Mouse (Mus musculus): ENCODE results near the gene Ccdc144b.

Gene Ccdc144b

DNA sequence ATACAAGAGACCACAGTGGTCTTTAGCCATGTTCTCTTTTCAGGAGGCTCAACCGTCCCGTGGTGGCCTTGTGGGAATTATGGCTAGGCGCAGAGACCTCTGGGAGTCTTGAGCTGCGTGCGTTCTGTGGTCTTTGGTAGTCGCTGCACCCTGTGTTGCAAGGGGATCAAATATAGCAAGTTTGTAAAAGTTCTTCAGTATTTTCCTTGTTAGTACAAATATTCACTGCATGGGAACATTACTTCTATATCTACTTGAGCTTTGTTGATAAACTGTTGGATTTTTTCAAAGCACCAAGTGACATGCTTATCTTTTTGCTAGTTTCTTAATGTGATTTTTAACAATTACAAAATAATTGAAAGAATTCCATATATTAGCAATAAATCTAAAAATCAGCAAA lies at the start of gene Ccdc144b:
TSS of gene Ccdc144b (minus strand) at position 101 of the 400 bp plus-strand sequence.
- no peak for DNase-seq (ENCODE audit: extremely low spot score)

GRCm38 (mm10) chr3:36095371-36095770 lies 42.0 kb upstream of the Ccdc144b start:
- DNase-seq (ENCODE audit: extremely low spot score): no peak

GRCm38 (mm10) chr3:36087591-36087990 lies 34.2 kb upstream of the Ccdc144b start:
- DNase-seq (ENCODE audit: extremely low spot score): no peak

DNA sequence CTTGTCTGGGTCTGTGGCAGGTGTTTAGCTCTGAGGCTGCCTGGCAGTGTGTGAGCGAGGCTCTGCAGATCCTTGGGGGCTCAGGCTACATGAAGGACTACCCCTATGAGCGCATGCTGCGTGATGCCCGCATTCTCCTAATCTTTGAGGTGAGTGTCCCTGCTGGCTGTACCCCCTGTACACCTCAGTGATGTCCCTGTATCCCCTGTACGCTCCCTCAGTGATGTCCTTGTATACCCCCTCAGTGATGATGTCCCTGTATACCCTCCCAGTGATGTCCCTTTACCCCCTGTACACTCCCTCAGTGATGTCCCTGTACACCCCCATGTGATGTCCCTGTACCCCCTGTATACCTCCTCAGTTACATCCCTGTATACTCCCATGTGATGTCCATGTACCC lies 32.0 kb upstream of the Ccdc144b start:
- DNase-seq (ENCODE audit: extremely low spot score): no peak

GRCm38 (mm10) chr3:36083381-36083780 lies 30.0 kb upstream of the Ccdc144b start:
- no peak for DNase-seq (ENCODE audit: extremely low spot score)

DNA sequence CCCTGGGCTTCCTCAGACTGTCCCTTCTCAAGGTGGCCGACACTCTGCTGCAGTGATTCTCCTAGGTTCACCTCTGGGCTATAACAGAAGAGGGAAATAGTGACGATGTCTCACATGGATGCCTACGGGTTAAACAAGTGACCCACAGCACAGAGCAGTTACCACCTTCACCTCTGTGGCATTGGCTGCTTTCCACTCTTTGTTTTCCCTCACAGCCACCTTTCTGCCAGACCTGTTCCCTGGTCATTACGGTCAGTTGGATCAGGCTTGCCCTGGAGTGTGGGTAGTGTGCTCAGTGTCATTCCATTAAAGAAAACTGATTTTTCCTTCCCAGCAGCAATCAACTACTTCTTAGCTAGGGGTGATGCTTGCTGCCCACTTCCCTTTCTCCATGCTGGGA lies 29.5 kb upstream of the Ccdc144b start:
- no peak for DNase-seq (ENCODE audit: extremely low spot score)

- DNase-seq (ENCODE audit: extremely low spot score): no peak
Observed at GRCm38 (mm10) chr3:36080741-36081140, 27.4 kb upstream of the Ccdc144b start.

DNA sequence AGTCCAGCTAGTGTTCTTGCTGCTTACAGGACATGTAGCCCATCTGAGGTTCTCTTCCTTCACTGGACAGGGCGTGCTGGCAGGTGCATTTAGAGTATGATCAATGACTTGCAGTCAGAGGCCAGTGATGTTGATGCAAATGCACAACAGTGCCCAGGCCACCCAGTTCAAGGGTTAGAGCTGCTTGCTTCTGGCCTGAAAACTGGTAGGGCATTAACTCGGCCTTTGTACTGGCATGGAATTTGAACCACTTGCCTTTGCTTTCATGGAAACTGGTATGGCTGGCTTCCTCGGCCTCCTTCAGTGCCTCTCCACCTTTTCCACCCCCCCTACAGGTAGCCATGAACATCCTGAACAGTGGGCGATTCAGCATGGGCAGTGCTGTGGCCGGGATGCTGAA lies 26.5 kb upstream of the Ccdc144b start:
- DNase-seq (ENCODE audit: extremely low spot score): no peak

- DNase-seq (ENCODE audit: extremely low spot score): no peak
Observed at GRCm38 (mm10) chr3:36077386-36077785, 24.0 kb upstream of the Ccdc144b start.

- DNase-seq (ENCODE audit: extremely low spot score): no peak
Observed at GRCm38 (mm10) chr3:36075466-36075865, 22.1 kb upstream of the Ccdc144b start.

- DNase-seq (ENCODE audit: extremely low spot score): no peak
Observed at GRCm38 (mm10) chr3:36074231-36074630, 20.9 kb upstream of the Ccdc144b start.

DNA sequence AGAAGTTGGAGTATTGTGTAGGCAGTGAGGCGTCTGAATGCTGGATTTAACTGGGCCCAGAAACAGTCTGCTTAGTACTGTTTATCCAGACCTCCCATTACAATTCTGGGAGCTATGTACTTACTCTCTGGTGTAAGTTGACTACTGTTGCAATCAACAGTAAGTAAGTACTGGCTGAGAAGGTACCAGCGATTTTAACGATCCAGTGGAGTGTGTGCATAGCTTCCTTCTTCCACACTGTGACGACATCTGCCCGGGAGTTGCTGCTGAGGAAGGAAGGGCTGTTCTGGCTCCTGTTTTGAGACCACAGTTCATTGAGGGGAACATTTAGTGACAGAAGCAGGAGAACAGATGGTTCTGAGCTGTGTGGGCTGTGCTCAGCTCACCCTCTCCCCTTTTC lies 17.7 kb upstream of the Ccdc144b start:
- no peak for DNase-seq (ENCODE audit: extremely low spot score)

- DNase-seq (ENCODE audit: extremely low spot score): no peak
Observed at GRCm38 (mm10) chr3:36070436-36070835, 17.1 kb upstream of the Ccdc144b start.

- no peak for DNase-seq (ENCODE audit: extremely low spot score)
Observed at GRCm38 (mm10) chr3:36067731-36068130, 14.4 kb upstream of the Ccdc144b start.

- peak; percentile 93 for DNase-seq (ENCODE audit: extremely low spot score)
Observed at GRCm38 (mm10) chr3:36065843-36066651, 12.7 kb upstream of the Ccdc144b start, which contains the start of gene Acad9. Gene Acad9, plus strand, starts transcription at chr3:36065979.

- no peak for DNase-seq (ENCODE audit: extremely low spot score)
Observed at GRCm38 (mm10) chr3:36065166-36065565, 11.8 kb upstream of the Ccdc144b start.

GRCm38 (mm10) chr3:36064592-36065061 lies 11.3 kb upstream of the Ccdc144b start:
- no peak for DNase-seq (ENCODE audit: extremely low spot score)

GRCm38 (mm10) chr3:36060096-36060850 lies 6.9 kb upstream of the Ccdc144b start:
- peak; percentile 43 for DNase-seq (ENCODE audit: extremely low spot score)

DNA sequence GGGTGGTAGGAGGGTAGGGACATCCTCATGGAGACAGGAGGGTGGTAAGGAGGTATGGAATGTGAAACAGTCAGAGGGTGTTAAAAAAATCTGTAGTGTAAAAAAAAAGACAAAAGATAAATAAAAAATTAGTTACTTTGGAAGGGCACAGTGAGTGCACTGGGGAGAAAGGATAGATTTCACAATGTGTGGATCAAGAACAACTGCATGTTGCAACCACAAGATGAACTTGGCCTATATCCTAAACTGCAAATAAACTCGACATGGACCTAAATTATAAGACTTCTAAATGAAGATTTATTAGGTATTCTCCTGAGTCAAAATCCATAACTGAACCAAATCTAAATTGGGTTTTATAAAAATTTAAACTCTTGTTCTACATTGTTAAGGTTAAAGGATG lies 4.2 kb downstream of the Ccdc144b start:
- no peak for DNase-seq (ENCODE audit: extremely low spot score)

GRCm38 (mm10) chr3:36045086-36045485 lies 8.3 kb downstream of the Ccdc144b start:
- no peak for DNase-seq (ENCODE audit: extremely low spot score)

DNA sequence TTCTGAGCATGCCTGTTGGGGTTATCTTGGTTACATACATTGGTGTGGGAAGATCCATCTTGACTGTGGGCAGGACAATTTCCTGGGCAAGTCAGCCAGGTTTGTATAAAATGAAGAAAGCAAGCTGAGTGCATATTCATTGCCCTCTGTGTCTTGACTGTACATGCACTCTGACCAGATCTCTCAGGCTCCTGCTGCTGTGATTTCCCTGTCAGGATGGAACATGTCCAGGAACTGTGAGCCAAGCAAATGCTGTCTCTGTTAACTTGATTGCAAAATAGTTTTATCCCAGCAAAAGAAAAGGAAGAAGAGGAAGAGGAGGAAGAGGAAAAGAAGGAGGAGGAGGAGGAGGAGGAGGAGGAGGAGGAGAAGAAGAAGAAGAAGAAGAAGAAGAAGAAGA lies 8.8 kb downstream of the Ccdc144b start:
- no peak for DNase-seq (ENCODE audit: extremely low spot score)

- no peak for DNase-seq (ENCODE audit: extremely low spot score)
Observed at GRCm38 (mm10) chr3:36031740-36032510, 21.4 kb downstream of the Ccdc144b start.
